Mouse (Mus musculus): ENCODE data around the gene Btbd35f15.
"Not testable (repeated sequence)": the region's sequence is repeated elsewhere in the genome, so short reads cannot be mapped to it uniquely, and the experiment has no call there.

Gene Btbd35f15

GRCm38 (mm10) chrX:33577214-33577613 lies at the start of gene Btbd35f15:
Btbd35f15 (minus strand) TSS chrX:33577314.
- DNase-seq (ENCODE audit: low read depth): not testable (repeated sequence)

All from 416B (cell line).